Mouse (Mus musculus) thymus, adult 2 months (tissue): ENCODE measurements at regions not wholly inside any gene's neighbourhood (a gene's known extent, or its start where the extent isn't known, plus 50 kb on each side); places are given as distances from the start of the nearest gene placed in this dataset.

Experiments used
- CTCF ChIP-seq: fragments of 200-500 bp; IDR thresholded peaks from 2 replicates; pipeline ENCODE4 v1.5.1; 2012; ENCODE audit warnings: mild to moderate bottlenecking, control low read depth, low read length, moderate library complexity, borderline replicate concordance; ENCODE audit not compliant: control insufficient read depth, poor library complexity, insufficient read depth; ENCODE audit errors: extremely low read depth
- POLR2A ChIP-seq: fragments of 200-500 bp; IDR thresholded peaks from 2 replicates; pipeline ENCODE4 v1.6.1; 2012; ENCODE audit warnings: mild to moderate bottlenecking, low read length, control low read depth, moderate library complexity; ENCODE audit not compliant: control insufficient read depth, poor library complexity, insufficient read depth; ENCODE audit errors: extremely low read depth

- no peak for TF ChIP-seq CTCF
- no peak for TF ChIP-seq POLR2A
These were observed 326.1 kb upstream of the Fam98a start for GRCm38 (mm10) chr17:75877848-75878247.
